Mouse (Mus musculus): ENCODE data around the gene Lhfp.

- TF ChIP-seq CTCF (IDR thresholded peaks at IDR 0.05; ENCODE audit: low read depth), result no peak
- no peak for TF ChIP-seq EP300 (IDR thresholded peaks at IDR 0.05; ENCODE audit: low read depth)
These were observed 169.6 kb downstream of the Lhfp start for GRCm38 (mm10) chr3:53210691-53211526.
